Mouse (Mus musculus) embryo, embryonic 9.5 days (tissue): ENCODE results near the gene Gm49776.

Experiments used
- DNase-seq: peaks from one replicate; pipeline ENCODE4 v3.0.0-alpha.2; 2017; ENCODE audit errors: extremely low spot score

Gene Gm49776

DNA sequence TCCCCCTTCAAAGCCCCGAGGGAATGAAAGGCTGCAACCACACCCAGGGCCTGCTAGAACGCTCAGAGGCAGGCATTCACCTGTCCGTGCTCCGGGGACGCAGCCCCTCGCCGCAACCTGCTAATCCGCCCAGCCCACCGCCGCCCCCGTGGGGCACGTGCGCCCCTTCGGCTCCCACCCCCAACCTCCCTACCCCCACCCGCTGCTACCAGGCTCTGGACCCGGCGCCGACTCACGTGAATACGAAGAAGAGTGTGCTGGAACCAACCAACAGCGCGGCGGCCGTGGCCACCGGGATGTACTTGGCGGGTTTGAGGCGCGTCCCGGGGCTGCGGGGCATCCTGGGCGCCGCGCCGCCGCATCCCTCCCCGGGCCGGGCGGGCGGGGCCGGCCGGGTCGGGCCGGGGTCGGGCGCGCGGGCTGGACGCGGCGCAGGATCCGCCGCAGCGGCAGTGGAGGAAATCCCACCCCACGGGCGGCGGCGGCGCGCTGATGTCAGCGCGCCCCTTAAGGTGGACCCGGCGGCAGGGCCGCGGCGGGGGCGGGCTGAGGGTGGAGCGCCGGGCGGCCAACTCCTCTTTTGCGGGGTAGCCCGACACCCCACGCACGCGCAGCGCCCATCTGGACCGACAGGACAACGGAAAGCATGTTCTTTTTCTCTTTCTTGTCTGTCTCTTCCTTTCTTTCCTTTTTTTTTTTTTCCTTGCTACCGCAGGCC, 23.3 kb downstream of the Gm49776 start, which contains the start of gene Zdhhc8:
Gene Zdhhc8 (minus strand): TSS at position 466 of the 718 bp plus-strand sequence.
- DNase-seq: peak; percentile 62

DNA sequence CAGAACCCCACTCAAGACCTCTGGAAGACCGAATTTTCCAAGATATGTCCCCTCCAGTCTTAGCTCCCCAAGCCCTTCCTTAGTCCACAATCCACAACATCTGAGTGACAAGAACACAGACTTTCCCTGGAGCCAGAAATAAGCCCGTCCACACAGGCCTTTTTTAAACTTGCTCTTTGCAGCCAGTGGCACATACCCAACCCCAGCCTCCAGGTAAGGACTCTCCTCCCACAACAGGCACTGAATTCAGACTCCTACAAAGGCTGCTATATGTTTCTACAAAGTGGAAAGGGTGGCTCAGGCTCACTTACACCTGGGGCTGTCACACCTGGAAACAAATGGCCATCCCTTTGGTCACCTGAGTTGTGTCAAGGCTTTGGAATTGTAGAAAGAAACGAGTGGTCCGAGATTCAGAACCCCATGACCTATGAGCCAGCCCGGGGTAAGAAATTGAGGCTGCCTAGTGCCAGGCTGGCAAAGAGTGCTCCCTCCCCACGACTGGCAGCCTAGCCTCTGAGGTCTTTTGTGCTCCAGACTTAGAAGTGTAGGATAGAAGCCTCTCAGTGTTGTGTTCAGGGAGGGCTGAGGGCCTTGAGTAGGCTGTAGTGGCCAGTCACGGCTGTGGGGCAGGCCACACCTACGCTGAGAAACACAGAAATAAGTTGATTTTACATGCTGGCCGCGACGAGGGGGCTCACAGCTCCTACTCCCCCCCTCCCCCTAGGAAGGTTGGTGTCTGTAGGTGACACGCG, 24.0 kb downstream of the Gm49776 start:
- DNase-seq: no peak

DNA sequence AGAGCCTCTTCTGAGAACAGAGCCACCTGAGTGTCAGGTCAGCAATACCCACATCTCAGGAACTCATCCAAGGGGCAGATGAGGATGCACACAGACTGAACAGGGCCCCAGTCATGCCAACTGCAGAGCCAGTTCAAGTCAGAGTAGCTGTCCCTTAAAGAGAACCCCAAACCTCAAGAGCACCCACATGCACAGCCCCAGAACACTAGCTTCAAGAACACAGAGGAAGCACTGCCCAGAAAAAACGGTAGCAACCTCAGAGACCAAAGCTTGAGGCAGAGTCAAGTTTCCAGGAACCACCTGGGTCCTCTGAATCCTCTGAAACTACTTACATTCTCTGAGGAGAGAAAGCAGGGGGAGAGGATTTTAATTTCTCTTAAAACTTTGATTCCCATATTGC, 24.7 kb downstream of the Gm49776 start:
- DNase-seq: no peak

DNA sequence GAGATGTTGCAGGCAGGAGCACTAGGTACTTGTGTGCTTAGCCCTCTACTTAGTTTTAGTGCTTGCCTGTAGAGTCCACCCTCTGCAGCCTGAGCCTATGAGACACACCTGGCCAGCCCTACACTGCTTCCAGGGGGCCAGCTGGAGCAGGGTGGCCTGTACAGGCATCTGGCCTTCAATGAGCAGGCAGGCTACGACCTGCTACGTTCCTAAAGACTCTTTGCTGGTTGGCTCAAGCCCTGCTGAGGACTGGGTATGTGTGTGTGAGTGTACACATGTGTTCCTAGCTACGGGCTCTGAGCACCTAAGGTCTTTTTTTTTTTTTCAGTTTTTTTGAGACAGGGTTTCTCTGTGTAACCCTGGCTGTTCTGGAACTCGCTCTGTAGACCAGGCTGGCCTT, 26.7 kb downstream of the Gm49776 start:
- no peak for DNase-seq

DNA sequence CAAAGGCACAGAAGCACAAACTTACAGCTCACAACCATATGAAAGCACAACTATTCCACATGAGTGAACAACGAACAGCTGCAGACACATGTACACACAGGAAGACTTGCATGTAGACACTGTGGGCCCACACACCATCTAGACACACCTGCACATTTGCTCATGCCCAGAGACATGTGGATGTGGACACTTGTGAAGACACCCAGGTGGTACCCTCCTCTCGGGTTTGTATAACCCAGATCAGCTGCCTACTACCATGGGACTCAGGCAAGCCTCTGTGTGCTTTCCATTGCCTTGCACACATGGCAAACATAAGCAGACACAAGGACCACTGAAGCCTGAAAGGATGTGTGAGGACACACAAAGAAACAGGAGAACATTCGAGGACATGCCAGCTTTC, 27.1 kb downstream of the Gm49776 start:
- no peak for DNase-seq

DNA sequence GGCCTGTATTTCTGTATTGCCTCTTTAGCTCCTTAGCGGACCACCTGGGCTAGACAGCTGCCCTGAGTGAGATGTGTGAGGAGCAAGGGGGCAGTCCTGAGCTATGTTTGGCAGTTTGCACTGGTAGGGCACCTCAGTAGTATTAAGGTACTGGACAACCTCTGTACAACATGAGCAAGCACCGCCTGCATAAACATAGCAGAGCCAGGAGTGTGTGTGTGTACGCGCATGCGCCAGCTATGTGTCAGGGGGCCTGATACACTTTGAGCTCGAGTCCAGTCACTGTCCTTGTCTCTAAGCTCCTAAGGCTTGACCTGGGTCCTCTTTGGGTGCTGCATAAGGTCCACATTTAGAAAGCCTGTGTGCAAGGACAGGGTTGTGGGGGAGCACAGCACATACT, 27.5 kb downstream of the Gm49776 start:
- no peak for DNase-seq

DNA sequence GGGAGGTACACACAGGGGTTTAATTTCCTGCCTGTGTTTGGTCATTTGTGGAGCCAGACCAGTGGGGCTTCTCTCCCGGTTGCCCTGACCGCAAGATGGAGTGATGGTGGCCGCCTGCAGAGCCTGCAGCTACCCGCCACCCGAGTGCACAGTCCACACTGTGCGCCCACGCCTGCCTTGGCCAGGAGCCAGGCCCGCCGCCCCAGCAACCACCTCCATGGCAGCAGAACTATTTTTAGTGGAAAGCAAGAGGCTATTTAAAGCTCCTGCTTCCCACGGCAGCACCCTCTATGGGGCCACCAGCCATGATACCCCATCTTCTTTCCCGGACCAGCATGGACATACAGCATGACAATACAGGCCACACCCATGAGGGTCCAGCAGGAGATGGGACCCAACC, 28.5 kb downstream of the Gm49776 start:
- no peak for DNase-seq

DNA sequence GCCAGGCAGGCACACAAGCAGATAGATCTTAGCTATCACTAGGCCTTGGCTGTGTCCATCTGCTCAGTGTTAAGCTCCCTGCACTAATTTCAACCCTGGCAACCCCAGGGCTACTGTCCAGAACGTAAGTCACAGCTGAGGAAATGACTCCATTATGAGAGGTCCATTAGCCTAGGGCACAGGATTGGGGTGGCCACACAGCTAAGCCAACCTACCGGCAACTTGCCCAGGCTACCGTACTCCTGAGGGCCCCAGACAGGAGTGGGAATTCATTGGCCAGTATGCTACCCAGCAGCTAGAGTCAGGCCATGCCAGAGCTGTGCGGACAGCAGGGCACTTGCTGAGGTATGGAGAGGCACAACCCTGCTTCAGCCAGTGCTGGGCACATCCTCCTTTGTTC, 29.3 kb downstream of the Gm49776 start:
- no peak for DNase-seq

DNA sequence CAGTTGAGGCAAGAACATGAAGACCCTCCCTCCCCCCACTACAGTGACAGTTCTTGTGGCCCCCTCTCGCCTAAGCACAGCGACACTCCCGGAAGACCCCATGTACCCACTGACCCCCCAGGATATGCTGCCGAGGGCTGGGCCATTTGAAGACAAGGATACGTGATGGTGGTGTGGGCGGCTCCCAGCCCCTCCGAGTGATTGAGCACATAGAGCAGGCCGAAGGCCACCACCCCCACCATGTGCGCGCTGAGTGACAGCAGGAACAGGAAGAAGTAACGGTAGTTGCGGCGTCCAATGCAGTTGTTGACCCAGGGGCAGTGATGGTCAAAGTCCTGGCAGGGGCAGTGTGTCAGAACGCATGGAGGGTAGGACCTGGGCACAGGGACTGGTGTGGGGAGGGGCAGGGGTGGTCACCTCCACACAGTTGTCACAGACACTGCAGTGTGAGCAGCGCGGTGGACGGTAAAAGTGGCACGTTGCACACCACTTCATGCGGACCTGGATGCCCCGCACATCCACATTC, 30.2 kb downstream of the Gm49776 start:
- no peak for DNase-seq

DNA sequence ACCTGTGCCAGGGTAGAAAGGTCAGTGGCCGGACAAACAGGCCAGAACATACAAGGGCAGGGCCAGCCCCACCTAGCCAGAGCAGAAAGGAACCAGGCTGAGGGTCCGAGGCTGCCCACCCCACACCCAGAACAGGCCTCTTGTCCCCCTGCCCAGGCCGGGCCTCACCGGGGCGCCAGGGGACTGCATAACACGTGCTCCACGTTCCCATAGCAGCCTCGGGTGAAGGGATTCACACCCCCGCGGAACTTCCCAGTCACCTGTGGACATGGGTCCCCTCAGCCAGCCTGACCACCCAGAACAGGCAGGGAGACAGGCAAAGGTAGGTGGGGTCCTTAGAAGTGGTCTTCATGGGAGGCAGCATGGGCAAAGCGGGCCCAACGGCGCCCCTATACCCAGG, 30.9 kb downstream of the Gm49776 start:
- DNase-seq: no peak

DNA sequence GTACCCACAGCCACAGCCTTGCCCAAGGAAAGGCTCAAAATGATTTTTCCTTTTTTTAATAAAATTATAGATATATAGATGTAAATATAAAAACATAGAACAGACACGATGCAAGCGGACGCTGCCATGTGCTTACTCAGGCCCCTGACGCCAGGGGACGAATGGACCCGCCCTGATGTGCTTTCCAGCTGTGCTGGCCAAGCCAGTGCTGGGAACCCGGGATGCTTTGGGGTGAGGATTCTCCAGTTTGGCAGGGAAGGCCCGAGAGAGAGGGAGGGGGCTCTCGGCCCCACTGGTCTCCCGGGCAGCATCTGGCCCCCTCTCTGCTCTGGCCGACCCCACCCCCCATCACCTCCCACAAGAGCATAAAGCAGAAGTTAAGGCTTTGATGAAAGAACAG, 35.9 kb downstream of the Gm49776 start:
- DNase-seq: no peak

DNA sequence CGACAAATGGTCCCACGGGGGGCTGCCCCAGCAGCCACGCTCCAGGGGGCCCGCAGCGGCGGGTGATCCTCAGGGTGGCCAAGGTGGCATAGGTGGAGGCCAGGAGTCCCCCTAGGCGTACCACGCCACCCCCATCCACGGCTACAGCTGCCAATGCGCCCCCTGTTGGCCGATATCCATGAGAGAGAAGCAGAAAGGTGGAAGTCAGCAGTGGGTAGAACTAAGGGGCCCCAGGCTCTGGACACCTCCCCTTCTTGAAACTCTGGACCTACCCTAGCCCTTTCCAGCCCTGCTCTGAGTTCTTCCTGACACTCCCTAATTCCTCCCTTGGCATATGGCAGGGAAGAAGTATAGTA, 36.6 kb downstream of the Gm49776 start:
- DNase-seq: no peak

DNA sequence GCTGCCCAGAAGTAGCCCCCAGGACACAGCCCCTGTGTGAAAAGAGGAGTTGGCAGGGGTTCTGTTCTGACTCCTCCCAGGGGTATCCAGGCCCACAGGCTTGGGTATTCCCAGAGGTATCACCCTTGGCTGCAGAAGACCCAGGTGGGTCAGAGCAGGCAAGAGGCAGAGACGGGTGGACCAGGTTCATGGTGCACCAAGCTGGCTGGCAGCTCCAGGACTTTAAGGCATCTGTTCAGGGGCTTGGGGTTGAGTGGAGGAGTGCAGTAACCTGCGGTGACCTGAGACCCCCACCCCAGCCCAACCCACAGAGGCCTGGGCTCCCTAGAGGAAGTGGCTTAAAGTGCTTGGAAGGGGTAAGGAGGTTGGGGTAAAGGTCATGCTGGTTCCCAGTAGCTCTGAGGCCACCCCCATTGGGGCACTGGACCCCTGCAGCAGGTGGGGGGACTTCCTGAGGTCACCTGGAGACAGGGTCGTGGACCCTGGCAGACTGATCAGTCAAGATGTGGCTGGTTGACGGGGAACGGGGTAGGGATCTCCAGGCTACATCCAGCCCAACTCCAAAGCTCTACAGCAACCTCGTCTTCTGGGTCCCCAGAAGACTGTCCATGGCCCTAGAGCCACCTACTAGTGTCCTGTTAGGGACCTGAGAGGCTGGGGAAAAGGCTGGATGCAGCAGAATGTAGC, 37.1 kb downstream of the Gm49776 start:
- DNase-seq: no peak

DNA sequence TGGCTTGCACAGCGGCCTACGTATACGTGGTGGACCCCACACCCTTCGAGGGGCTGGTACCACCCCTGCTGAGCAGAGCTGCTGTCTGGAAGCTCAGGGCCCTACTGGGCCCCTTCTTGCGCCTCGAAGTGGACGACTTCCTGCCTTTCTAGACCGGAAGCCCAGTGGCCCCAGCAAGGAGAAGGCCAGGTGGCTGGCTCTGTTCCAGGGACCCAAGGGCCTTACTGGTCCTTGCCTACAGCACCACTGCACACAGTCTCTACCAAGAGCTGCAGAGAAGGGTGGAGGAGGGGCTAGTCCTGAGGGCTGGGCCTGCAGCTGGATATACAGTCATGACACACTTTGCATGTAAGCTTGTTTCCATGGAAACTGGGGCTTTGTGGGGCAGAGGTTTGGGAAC, 38.1 kb downstream of the Gm49776 start:
- no peak for DNase-seq

DNA sequence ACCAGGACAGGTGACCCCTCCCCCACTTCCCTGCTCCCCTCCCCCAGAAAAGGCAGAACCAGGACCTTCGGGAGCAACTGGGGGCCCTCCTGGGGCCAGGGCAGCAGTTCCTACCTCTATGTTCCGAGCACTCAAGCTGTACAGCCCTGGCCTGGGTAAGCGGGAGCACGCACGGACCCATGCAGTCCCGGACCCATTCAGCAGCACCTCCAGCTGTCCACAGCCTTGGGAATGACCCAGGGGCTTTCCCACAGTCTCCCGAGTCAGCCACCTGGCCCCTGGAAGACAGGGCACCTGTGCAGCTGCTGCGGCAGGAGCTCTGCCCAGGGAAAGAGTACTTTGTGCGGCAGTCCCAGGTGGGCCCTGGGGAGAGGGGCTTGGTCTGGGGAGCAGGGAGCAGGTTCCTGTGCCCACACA, 39.5 kb downstream of the Gm49776 start:
- DNase-seq: no peak

DNA sequence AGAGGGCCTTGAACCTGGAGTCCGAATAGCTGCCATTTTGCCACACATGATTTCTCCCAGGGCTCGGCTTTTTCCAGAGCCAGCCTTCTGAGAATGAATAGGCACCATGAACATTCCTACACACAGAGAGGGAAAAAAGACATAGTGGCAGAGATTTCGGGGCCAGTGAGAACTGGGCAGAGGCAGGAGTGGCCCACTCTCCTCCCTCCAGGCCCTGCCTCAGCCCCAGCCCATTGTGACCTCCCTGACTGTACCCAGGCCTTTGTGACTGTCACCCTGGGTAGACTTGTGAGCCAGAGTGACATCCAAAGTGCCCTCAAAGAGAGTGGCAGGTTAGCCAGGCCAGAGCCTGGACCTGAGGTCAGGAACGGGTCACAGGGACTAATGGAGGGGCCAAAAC, 40.5 kb downstream of the Gm49776 start, which contains the start of gene Ccdc188:
Gene Ccdc188 (plus strand): TSS at position 301 of the 400 bp plus-strand sequence.
- DNase-seq: no peak

DNA sequence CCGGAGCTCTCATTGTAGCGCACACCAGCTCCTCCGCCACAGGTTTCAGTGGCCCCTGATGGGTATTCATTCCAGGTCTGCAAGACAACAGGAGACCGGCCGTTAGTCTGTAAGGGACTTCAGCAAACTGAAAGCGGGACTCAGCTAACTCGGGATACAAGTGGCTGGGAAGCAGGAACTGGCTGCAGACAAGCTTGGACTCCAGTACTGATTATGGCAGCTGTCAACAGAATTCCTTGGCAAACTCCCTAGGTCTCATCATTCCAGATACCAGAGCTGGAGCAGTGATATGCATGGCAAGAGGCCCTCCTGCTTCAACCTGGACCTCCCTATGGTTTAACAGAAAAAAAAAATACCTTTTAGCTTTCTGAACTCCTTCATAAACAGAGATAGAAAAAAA, 43.3 kb downstream of the Gm49776 start:
- DNase-seq: no peak

DNA sequence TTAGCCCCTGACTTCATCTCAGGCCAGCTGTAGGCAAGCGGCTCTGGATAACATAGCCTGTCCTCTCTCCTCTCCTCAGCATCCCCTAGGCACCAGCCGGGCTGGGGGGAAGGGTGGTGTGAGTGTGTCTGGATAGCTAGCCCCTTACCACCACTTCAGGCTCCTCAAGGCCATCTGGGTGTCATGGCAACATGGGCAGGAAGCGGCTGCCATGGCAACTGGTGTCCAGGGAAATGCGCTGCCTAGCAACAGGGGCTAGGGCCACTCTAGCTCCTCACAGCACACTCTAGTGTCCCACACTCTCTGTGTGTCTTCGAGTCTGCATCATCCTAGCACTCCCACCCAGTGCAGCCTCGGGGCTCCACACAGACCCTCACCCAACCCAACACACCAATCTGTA, 44.4 kb downstream of the Gm49776 start:
- peak; percentile 72 for DNase-seq

DNA sequence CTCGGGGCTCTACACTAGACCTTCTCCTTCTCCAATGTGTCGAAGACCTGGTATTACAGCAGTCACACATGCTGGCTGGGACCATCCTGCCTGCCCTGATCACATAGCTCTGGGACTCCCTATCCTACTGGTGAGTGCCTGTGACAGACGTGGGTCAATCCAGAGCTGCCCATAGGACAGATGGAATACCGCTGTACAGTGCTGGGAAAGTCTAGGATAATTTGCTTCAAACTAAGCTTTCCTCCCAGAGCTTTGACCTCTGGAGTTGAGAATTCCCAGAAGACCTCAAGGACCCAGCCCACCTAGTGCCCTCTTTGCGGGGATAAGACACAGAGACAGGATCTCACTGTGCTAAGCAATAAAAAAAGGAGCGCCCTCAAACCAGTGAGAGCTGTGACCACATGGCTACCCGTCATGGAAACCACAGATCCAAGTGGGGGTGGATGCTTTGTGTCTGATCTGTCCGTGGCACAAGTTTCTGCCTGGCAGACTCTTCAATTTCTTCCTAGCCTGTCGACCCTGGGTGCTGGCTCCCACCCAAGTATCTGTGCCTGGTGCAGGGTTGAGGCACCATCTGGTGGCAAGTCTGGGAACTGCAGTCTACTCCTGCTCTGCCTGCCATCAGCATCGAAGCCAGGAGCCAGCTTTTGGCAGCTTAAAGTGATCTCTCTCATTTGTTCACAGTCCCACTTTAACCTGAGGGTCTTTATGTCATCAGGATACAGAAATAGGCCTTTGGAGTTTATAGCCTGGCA, 46.5 kb downstream of the Gm49776 start:
- peak; percentile 83 for DNase-seq

DNA sequence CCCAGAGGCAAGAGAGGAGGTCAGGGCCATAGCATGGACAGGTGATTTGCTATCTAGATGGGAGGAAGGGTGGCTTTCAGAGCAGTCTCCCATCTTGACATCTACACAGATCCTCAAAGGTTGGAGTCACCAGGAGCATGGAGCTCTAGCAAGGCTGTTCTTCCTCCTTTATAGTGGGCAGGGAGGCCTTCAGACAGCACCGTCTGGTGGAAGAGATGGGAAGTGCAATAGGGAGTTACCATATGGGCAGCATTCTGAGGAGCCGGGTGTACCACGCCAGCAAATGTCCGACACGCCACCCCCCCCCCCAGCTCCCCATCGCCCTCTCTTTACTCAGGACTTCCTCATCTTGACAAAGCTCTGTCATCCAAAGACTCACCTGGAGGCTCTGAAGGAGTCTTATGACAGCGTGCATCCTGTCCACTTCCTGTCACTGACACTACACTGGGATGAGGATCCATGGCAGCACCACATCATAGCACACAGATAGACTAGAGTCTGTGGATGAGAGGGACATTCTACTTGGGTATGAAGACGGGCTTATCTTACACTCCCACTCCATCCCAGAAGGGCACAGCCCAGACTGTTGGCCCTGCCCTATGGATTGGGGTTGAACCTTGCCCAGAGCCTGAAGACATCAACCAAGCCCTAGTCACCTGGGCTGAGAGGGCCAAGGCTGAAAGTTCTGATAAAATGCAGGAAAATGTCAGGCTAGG, 47.3 kb downstream of the Gm49776 start:
- peak; percentile 61 for DNase-seq

DNA sequence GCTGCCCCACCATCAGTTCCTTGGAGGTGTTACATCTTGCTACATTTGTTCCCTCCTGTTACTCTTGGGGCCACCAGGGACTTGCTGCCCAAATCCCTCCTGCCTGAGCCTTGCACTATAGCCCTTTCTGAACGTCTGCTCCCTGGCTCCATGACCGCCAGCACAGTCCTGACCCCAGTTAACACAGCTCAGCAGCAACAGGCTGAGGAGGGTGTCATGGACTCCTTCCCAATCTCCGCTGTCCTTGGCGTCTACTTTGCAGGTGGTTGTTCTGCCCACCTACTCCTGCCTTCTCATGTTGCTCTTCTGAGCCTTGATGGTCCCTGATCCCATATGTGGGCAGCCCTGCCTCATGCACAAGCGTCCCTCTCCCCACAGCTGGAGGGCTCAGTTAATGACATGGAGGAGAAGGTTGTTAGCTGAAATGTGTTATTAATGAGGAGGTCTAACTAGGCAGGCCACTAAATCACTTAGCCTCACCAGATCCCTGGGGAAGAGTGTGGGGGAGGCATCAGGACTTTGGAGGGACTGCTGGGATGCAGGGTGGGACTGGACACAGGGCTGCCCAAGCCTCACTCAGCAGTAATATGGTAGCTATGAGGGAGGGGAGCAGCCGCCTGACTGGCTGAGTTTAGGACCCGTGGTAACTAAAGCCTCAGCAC, 54.6 kb downstream of the Gm49776 start:
- DNase-seq: no peak
